Mouse (Mus musculus): Measurements from ENCODE around the gene Pard3. TPM values are rescaled to one million over a fixed set of nuclear protein-coding genes. Genes with fewer than 3 reads are reported as not detected.

Gene Pard3
- polyA plus RNA-seq, 1 experiment from 2014 or later = 21.0 TPM

DNA sequence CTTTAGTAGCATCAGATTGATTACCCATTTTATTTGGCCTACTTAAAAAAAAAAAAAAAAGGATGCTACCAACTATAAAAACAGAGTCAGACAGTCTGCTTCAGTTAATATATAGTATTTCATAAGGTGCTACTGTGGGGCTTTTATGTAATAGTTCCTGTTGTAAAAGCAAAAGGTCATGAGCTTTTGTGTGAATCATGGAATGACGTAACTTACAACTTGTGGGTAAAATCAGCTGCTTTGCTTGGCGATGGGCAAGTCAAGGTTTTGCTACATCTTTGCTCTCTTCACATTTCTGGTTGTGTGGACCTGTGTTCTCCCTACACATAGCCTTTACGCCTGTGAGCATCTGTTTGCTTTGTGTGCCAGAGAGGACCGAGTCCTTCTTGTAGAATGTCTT, 179.7 kb downstream of the Pard3 start:
- no peak overlapping the region for H3K27ac ChIP-seq (ENCODE audit: low read length)
- ATAC-seq (ENCODE audit: insufficient read depth, low FRiP score) = no peak
- no peak overlapping the region for H3K4me2 ChIP-seq (ENCODE audit: low read depth, low read length)

DNA sequence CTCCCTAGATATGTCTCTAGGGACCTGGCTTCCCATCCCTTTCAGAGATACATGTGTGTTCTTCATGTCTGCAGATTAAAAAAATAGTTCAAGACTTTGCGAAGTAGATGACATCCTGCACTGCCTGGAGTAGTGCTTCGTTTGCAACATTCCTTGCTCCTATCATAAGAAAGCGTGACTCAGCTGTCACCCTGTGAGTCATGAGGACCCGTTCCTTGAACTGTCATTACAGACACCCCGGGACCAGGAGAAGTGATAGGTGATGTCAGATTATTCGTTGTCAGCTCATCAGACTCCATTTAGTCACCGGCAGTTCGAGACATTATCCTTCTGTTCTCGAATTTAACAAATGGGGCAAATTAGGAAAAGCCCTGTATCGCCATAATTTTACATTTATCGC, 180.1 kb downstream of the Pard3 start:
- no peaks in the 10 kb centered on the region for H3K36me3 ChIP-seq (ENCODE audit: control insufficient read depth, insufficient read depth, low read length)
- H3K4me1 ChIP-seq (ENCODE audit: control insufficient read depth, insufficient read depth, low read length) = no peaks in the 10 kb centered on the region
- H3K27me3 ChIP-seq (ENCODE audit: control insufficient read depth, insufficient read depth, low read length) = no peaks in the 10 kb centered on the region
- 80% methylated on average over 11 of the region's 11 CpGs for WGBS
- H3K27ac ChIP-seq (ENCODE audit: low read length) = no peak overlapping the region
- H3K9me3 ChIP-seq (replicated peaks; ENCODE audit: control insufficient read depth, low read length) = no peaks in the 10 kb centered on the region
- no peak for ATAC-seq (ENCODE audit: insufficient read depth, low FRiP score)
- H3K4me2 ChIP-seq (ENCODE audit: low read depth, low read length) = no peak overlapping the region
- H3K9ac ChIP-seq (ENCODE audit: low read length) = no peak overlapping the region
- no peak overlapping the region for H3K4me3 ChIP-seq (replicated peaks; ENCODE audit: low read length)

More for the DNA sequence above, 179.7 kb downstream of the Pard3 start:
- Histone ChIP-seq H3K9ac (ENCODE audit: low read length) (no peak overlapping the region), H3K36me3 (ENCODE audit: control insufficient read depth, insufficient read depth, low read length) (no peaks in the 10 kb centered on the region), H3K9me3 (replicated peaks; ENCODE audit: control insufficient read depth, low read length) (no peaks in the 10 kb centered on the region), H3K4me1 (ENCODE audit: control insufficient read depth, insufficient read depth, low read length) (no peaks in the 10 kb centered on the region), H3K27me3 (ENCODE audit: control insufficient read depth, insufficient read depth, low read length) (no peaks in the 10 kb centered on the region), H3K4me3 (replicated peaks; ENCODE audit: low read length) (no peak overlapping the region)
- 86% methylated on average over 4 of the region's 4 CpGs for WGBS

- H3K27ac ChIP-seq (ENCODE audit: low read length) = no peak overlapping the region
- H3K9ac ChIP-seq (ENCODE audit: low read length) = no peak overlapping the region
- no peaks in the 10 kb centered on the region for H3K9me3 ChIP-seq (replicated peaks; ENCODE audit: control insufficient read depth, low read length)
- no peak for ATAC-seq (ENCODE audit: insufficient read depth, low FRiP score)
- no peaks in the 10 kb centered on the region for H3K27me3 ChIP-seq (ENCODE audit: control insufficient read depth, insufficient read depth, low read length)
- no peaks in the 10 kb centered on the region for H3K4me1 ChIP-seq (ENCODE audit: control insufficient read depth, insufficient read depth, low read length)
- H3K4me2 ChIP-seq (ENCODE audit: low read depth, low read length) = no peak overlapping the region
- no peaks in the 10 kb centered on the region for H3K36me3 ChIP-seq (ENCODE audit: control insufficient read depth, insufficient read depth, low read length)
- 62% methylated on average over 4 of the region's 4 CpGs for WGBS
- no peak overlapping the region for H3K4me3 ChIP-seq (replicated peaks; ENCODE audit: low read length)
These were observed 187.1 kb downstream of the Pard3 start for GRCm38 (mm10) chr8:127250746-127251145.

- whole genome bisulfite sequencing = 85% methylated on average over 3 of the region's 3 CpGs
- H3K4me2 ChIP-seq (ENCODE audit: low read depth, low read length) = no peak overlapping the region
- H3K27ac ChIP-seq (ENCODE audit: low read length) = no peak overlapping the region
- H3K4me1 ChIP-seq (ENCODE audit: control insufficient read depth, insufficient read depth, low read length) = no peaks in the 10 kb centered on the region
- no peaks in the 10 kb centered on the region for H3K9me3 ChIP-seq (replicated peaks; ENCODE audit: control insufficient read depth, low read length)
- no peak overlapping the region for H3K4me3 ChIP-seq (replicated peaks; ENCODE audit: low read length)
- no peak overlapping the region for H3K9ac ChIP-seq (ENCODE audit: low read length)
- no peaks in the 10 kb centered on the region for H3K27me3 ChIP-seq (ENCODE audit: control insufficient read depth, insufficient read depth, low read length)
- ATAC-seq (ENCODE audit: insufficient read depth, low FRiP score) = no peak
- H3K36me3 ChIP-seq (ENCODE audit: control insufficient read depth, insufficient read depth, low read length) = no peaks in the 10 kb centered on the region
These were observed 187.8 kb downstream of the Pard3 start for GRCm38 (mm10) chr8:127251476-127251875.

DNA sequence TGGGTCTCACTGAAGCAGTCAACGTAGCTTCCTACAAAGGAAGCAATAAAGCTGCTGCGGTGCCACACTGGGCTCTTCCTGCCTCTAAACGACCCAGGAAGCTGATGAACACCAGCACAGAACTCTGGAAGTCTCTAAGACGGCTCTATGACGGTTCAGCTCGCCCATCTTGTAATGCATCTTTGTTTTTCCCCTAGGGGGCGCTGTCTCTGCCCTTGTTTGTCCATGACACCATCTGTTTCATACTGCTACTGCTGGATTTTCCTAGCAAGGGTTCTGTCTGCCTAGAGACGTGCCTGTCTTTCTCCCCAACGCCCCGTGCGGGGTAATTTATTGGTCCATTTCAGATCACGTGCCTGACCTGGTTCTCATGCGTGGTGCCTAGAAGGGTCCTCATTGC, 188.3 kb downstream of the Pard3 start:
- 82% methylated on average over 13 of the region's 13 CpGs for WGBS
- Histone ChIP-seq H3K27ac (ENCODE audit: low read length) (no peak overlapping the region), H3K4me3 (replicated peaks; ENCODE audit: low read length) (no peak overlapping the region), H3K36me3 (ENCODE audit: control insufficient read depth, insufficient read depth, low read length) (no peaks in the 10 kb centered on the region), H3K9ac (ENCODE audit: low read length) (no peak overlapping the region), H3K4me2 (ENCODE audit: low read depth, low read length) (no peak overlapping the region), H3K27me3 (ENCODE audit: control insufficient read depth, insufficient read depth, low read length) (no peaks in the 10 kb centered on the region), H3K4me1 (ENCODE audit: control insufficient read depth, insufficient read depth, low read length) (no peaks in the 10 kb centered on the region), H3K9me3 (replicated peaks; ENCODE audit: control insufficient read depth, low read length) (no peaks in the 10 kb centered on the region)
- no peak for ATAC-seq (ENCODE audit: insufficient read depth, low FRiP score)

GRCm38 (mm10) chr8:127254625-127255024, 190.9 kb downstream of the Pard3 start:
- 84% methylated on average over 7 of the region's 7 CpGs for WGBS
- H3K36me3 ChIP-seq (ENCODE audit: control insufficient read depth, insufficient read depth, low read length) = no peaks in the 10 kb centered on the region
- H3K4me2 ChIP-seq (ENCODE audit: low read depth, low read length) = no peak overlapping the region
- no peaks in the 10 kb centered on the region for H3K4me1 ChIP-seq (ENCODE audit: control insufficient read depth, insufficient read depth, low read length)
- H3K4me3 ChIP-seq (replicated peaks; ENCODE audit: low read length) = no peak overlapping the region
- H3K27ac ChIP-seq (ENCODE audit: low read length) = no peak overlapping the region
- no peak for ATAC-seq (ENCODE audit: insufficient read depth, low FRiP score)
- H3K9me3 ChIP-seq (replicated peaks; ENCODE audit: control insufficient read depth, low read length) = no peaks in the 10 kb centered on the region
- H3K27me3 ChIP-seq (ENCODE audit: control insufficient read depth, insufficient read depth, low read length) = no peaks in the 10 kb centered on the region
- no peak overlapping the region for H3K9ac ChIP-seq (ENCODE audit: low read length)

- ATAC-seq (ENCODE audit: insufficient read depth, low FRiP score) = no peak
- 74% methylated on average over 3 of the region's 3 CpGs for WGBS
These were observed 193.4 kb downstream of the Pard3 start for GRCm38 (mm10) chr8:127257086-127257485.

GRCm38 (mm10) chr8:127261051-127261450, 197.4 kb downstream of the Pard3 start:
- Histone ChIP-seq H3K4me1 (ENCODE audit: control insufficient read depth, insufficient read depth, low read length) (no peaks in the 10 kb centered on the region), H3K4me3 (replicated peaks; ENCODE audit: low read length) (no peak overlapping the region), H3K36me3 (ENCODE audit: control insufficient read depth, insufficient read depth, low read length) (no peaks in the 10 kb centered on the region), H3K27me3 (ENCODE audit: control insufficient read depth, insufficient read depth, low read length) (no peaks in the 10 kb centered on the region), H3K9me3 (replicated peaks; ENCODE audit: control insufficient read depth, low read length) (no peaks in the 10 kb centered on the region), H3K9ac (ENCODE audit: low read length) (no peak overlapping the region), H3K27ac (ENCODE audit: low read length) (no peak overlapping the region), H3K4me2 (ENCODE audit: low read depth, low read length) (no peak overlapping the region)
- no peak for ATAC-seq (ENCODE audit: insufficient read depth, low FRiP score)
- 87% methylated on average over 6 of the region's 6 CpGs for WGBS

More at GRCm38 (mm10) chr8:127257086-127257485, 193.4 kb downstream of the Pard3 start:
- Histone ChIP-seq H3K4me2 (ENCODE audit: low read depth, low read length) (no peak overlapping the region), H3K9me3 (replicated peaks; ENCODE audit: control insufficient read depth, low read length) (no peaks in the 10 kb centered on the region), H3K4me1 (ENCODE audit: control insufficient read depth, insufficient read depth, low read length) (no peaks in the 10 kb centered on the region), H3K27ac (ENCODE audit: low read length) (no peak overlapping the region), H3K27me3 (ENCODE audit: control insufficient read depth, insufficient read depth, low read length) (no peaks in the 10 kb centered on the region), H3K36me3 (ENCODE audit: control insufficient read depth, insufficient read depth, low read length) (no peaks in the 10 kb centered on the region), H3K9ac (ENCODE audit: low read length) (no peak overlapping the region), H3K4me3 (replicated peaks; ENCODE audit: low read length) (no peak overlapping the region)

- no peak overlapping the region for H3K4me2 ChIP-seq (ENCODE audit: low read depth, low read length)
- no peaks in the 10 kb centered on the region for H3K9me3 ChIP-seq (replicated peaks; ENCODE audit: control insufficient read depth, low read length)
- no peak overlapping the region for H3K4me3 ChIP-seq (replicated peaks; ENCODE audit: low read length)
- no peaks in the 10 kb centered on the region for H3K27me3 ChIP-seq (ENCODE audit: control insufficient read depth, insufficient read depth, low read length)
- no peaks in the 10 kb centered on the region for H3K36me3 ChIP-seq (ENCODE audit: control insufficient read depth, insufficient read depth, low read length)
- WGBS = 61% methylated on average over 7 of the region's 7 CpGs
- no peaks in the 10 kb centered on the region for H3K4me1 ChIP-seq (ENCODE audit: control insufficient read depth, insufficient read depth, low read length)
- no peak for ATAC-seq (ENCODE audit: insufficient read depth, low FRiP score)
- H3K9ac ChIP-seq (ENCODE audit: low read length) = no peak overlapping the region
- no peak overlapping the region for H3K27ac ChIP-seq (ENCODE audit: low read length)
These were observed 198.3 kb downstream of the Pard3 start for GRCm38 (mm10) chr8:127262026-127262425.

DNA sequence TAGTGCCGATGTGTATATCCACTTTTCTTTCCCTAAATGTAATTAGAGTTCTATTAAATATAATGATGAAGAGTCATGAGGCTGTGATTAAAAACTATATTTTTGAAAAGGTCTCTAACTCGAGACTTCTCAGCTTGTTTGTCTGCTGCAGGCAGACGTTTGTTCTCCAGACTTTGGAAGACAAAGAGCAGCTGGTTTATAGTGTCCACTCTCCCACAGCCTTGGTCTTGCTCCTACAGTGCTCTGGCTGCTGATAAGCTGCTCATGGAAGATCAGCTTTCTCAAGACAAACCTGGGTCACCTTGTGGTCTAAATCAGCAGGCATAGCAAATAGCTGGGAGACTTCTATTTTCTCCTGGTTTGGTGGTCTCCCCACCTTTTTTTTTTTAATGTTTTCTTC, 198.7 kb downstream of the Pard3 start:
- H3K9ac ChIP-seq (ENCODE audit: low read length) = no peak overlapping the region
- H3K4me2 ChIP-seq (ENCODE audit: low read depth, low read length) = no peak overlapping the region
- no peaks in the 10 kb centered on the region for H3K4me1 ChIP-seq (ENCODE audit: control insufficient read depth, insufficient read depth, low read length)
- no peaks in the 10 kb centered on the region for H3K27me3 ChIP-seq (ENCODE audit: control insufficient read depth, insufficient read depth, low read length)
- no peaks in the 10 kb centered on the region for H3K36me3 ChIP-seq (ENCODE audit: control insufficient read depth, insufficient read depth, low read length)
- no peak for ATAC-seq (ENCODE audit: insufficient read depth, low FRiP score)
- no peak overlapping the region for H3K27ac ChIP-seq (ENCODE audit: low read length)
- no peaks in the 10 kb centered on the region for H3K9me3 ChIP-seq (replicated peaks; ENCODE audit: control insufficient read depth, low read length)
- H3K4me3 ChIP-seq (replicated peaks; ENCODE audit: low read length) = no peak overlapping the region
- 30% methylated on average over 3 of the region's 3 CpGs for WGBS
